Mouse (Mus musculus) bone marrow, adult 2 months (tissue): ENCODE results near the gene Slbp.

Experiments used
- CTCF ChIP-seq: fragments of 200-500 bp; IDR thresholded peaks from 2 replicates; pipeline ENCODE4 v1.5.1; 2011; ENCODE audit warnings: low read length, control low read depth; ENCODE audit not compliant: control insufficient read depth, insufficient read depth
- POLR2A ChIP-seq: fragments of 200-500 bp; IDR thresholded peaks from 2 replicates; pipeline ENCODE4 v1.6.1; 2011; ENCODE audit warnings: low read depth, mild to moderate bottlenecking, control low read depth, low read length, borderline replicate concordance; ENCODE audit not compliant: control insufficient read depth

- no peak for TF ChIP-seq POLR2A
- no peak for TF ChIP-seq CTCF
Observed at GRCm38 (mm10) chr5:33658664-33659050, 6.3 kb upstream of the Slbp start.
